Mouse (Mus musculus) megakaryocyte, adult 5-6 weeks (primary cell): Measurements from ENCODE around the gene Vdac1. TPM values are rescaled to one million over a fixed set of nuclear protein-coding genes. Genes with fewer than 3 reads are reported as not detected.

ENCODE experiments used
- ATAC-seq: 2 replicates; pipeline ENCODE4 v1.8.0; 2016; ENCODE audit warnings: mild to moderate bottlenecking, inconsistent platforms; ENCODE audit not compliant: poor library complexity, severe bottlenecking
- total RNA-seq, 2 experiments: library from RNA; stranded (forward) in 1 of 2; stranded (reverse) in 1 of 2; fragments of 153-499, 151-499 nt in 1 of 2; fragments of 221-1000, 200-1000 nt in 1 of 2; gene quantifications; 2 replicates each; pipeline versions ENCODE4 v1.2.3 to v1.2.4; 2015 to 2017

Vdac1 gene
- total RNA-seq, 2 experiments from 2014 or later, result 71.2 to 116 TPM

- no peak for ATAC-seq
These were observed 44.6 kb downstream of the Vdac1 start for GRCm38 (mm10) chr11:52405196-52405688.

GRCm38 (mm10) chr11:52409316-52409715 lies 48.7 kb downstream of the Vdac1 start:
- no peak for ATAC-seq

- no peak for ATAC-seq
These were observed 57.7 kb downstream of the Vdac1 start for GRCm38 (mm10) chr11:52418358-52418757.

GRCm38 (mm10) chr11:52419246-52419645 lies 58.6 kb downstream of the Vdac1 start:
- no peak for ATAC-seq

- ATAC-seq, result no peak
These were observed 59.2 kb downstream of the Vdac1 start for GRCm38 (mm10) chr11:52419861-52420260.

GRCm38 (mm10) chr11:52420296-52421052 lies 59.8 kb downstream of the Vdac1 start:
- no peak for ATAC-seq

- peak; percentile 52; the same call in 1 of the 2 replicates for ATAC-seq
These were observed 60.6 kb downstream of the Vdac1 start for GRCm38 (mm10) chr11:52421053-52421778.

- no peak for ATAC-seq
These were observed 68.8 kb downstream of the Vdac1 start for GRCm38 (mm10) chr11:52429440-52429839.

GRCm38 (mm10) chr11:52431594-52431993 lies 70.9 kb downstream of the Vdac1 start:
- no peak for ATAC-seq

GRCm38 (mm10) chr11:52432148-52432547 lies 71.5 kb downstream of the Vdac1 start:
- ATAC-seq, result no peak

- ATAC-seq, result no peak
These were observed 72.6 kb downstream of the Vdac1 start for GRCm38 (mm10) chr11:52433076-52433796.

GRCm38 (mm10) chr11:52433797-52434195 lies 73.1 kb downstream of the Vdac1 start:
- no peak for ATAC-seq

- ATAC-seq, result no peak
These were observed 74.8 kb downstream of the Vdac1 start for GRCm38 (mm10) chr11:52435466-52435865.

- ATAC-seq, result no peak
These were observed 76.5 kb downstream of the Vdac1 start for GRCm38 (mm10) chr11:52437123-52437522.

Other genes with a start within 250 kb of the Vdac1 start
- not detected in 2 replicates for gene Olfr1373, start 215.3 kb upstream of the Vdac1 start, total RNA-seq (2015)
- 0.15 TPM in 1 of 2 replicates, not detected in the other for gene Olfr1373, start 215.3 kb upstream of the Vdac1 start, total RNA-seq (2017)
- not detected in 2 replicates for gene Olfr1371, start 146.9 kb upstream of the Vdac1 start, total RNA-seq (2015)
- not detected in 2 replicates for gene Olfr1371, start 146.9 kb upstream of the Vdac1 start, total RNA-seq (2017)
- 129 and 145 TPM in 2 replicates for gene Skp1a, start 128.9 kb upstream of the Vdac1 start, total RNA-seq (2015)
- gene Skp1a, start 128.9 kb upstream of the Vdac1 start, total RNA-seq (2017), result 127 and 133 TPM in 2 replicates
- 6.9 and 9.4 TPM in 2 replicates for gene Tcf7, start 77.8 kb upstream of the Vdac1 start, total RNA-seq (2015)
- 1.2 and 1.8 TPM in 2 replicates for gene Tcf7, start 77.8 kb upstream of the Vdac1 start, total RNA-seq (2017)
- 131 and 132 TPM in 2 replicates for gene 9530068E07Rik, start 35.6 kb downstream of the Vdac1 start, total RNA-seq (2015)
- 74.8 and 90.7 TPM in 2 replicates for gene 9530068E07Rik, start 35.6 kb downstream of the Vdac1 start, total RNA-seq (2017)